Mouse (Mus musculus) retina, embryonic 14.5 days (tissue): Measurements from ENCODE around the gene Prss3.
"Not testable (repeated sequence)": the region's sequence is repeated elsewhere in the genome, so short reads cannot be mapped to it uniquely, and the experiment has no call there.

ENCODE experiments used
- DNase-seq: peaks from one replicate; pipeline ENCODE4 v3.0.0-alpha.2; 2015; ENCODE audit warnings: low spot score

Prss3 gene

GRCm38 (mm10) chr6:41377578-41377977, at the start of gene Prss3:
Gene Prss3, minus strand, starts transcription at chr6:41377678.
- DNase-seq = not testable (repeated sequence)

- DNase-seq = not testable (repeated sequence)
These were observed 14.6 kb upstream of the Prss3 start, which contains the start of gene Gm5771 for GRCm38 (mm10) chr6:41392056-41392455. Gene Gm5771, plus strand, starts transcription at chr6:41392356.

DNA sequence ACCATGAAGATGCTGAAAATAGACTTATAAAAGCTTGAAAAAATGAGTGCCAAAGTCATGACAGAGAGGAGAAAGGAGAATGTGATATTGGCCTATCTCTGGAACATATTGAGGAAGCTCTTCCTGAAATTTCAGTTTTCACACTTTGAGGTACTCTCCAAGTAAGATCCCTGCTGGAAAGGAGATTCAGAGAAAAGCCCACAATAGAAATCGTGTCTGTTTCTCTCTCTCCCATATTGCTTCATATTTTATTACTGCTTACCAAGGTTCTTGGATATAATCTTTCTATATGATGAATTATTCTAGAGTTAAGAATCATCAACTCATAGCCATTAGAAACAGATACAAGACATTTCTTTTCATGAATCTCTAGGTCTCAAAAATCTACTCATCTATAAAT, 14.2 kb upstream of the Prss3 start:
- DNase-seq = not testable (repeated sequence)

- DNase-seq = no peak
These were observed 9.3 kb upstream of the Prss3 start for GRCm38 (mm10) chr6:41386781-41387180.

- not testable (repeated sequence) for DNase-seq
These were observed 3.7 kb downstream of the Prss3 start for GRCm38 (mm10) chr6:41373772-41374171.

DNA sequence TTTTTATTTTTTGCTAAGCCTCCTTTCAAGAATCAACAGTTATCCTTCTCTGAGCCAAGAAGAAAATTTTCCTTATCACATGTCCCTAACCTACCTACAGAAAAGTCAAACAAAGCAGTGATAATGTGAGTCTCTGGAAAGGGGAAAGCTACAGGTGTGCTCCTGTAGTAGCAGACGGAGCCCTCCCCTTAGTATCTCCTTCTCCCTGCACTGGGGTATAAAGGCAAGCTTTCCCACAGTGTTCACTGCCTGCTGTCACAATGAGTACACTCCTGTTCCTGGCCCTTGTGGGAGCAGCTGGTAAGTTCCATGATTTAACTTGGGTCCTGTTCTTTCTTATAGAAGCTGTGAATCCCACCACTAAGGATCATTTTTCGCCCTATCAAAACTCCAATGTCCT, 23.5 kb downstream of the Prss3 start, which contains the start of gene Try10:
Gene Try10 (plus strand): TSS at position 174 of the 400 bp plus-strand sequence.
- no peak for DNase-seq
